Mouse (Mus musculus) hindbrain, embryonic 16.5 days (tissue): ENCODE results near the gene Tmsb4x. TPM values are rescaled to one million over a fixed set of nuclear protein-coding genes. Genes with fewer than 3 reads are reported as not detected.

Source experiments
- ATAC-seq: fragments of 200-750 bp; cut with Nextera tagmentation; 2 replicates; pipeline ENCODE4 v1.8.0; 2017; ENCODE audit warnings: moderate TSS enrichment, moderate library complexity
- H3K27ac ChIP-seq: fragments of 300-500 bp; sonication (generic); 2 replicates; pipeline ENCODE4 v1.5.1; 2014; ENCODE audit warnings: low read depth, mild to moderate bottlenecking, control low read depth, low read length, moderate library complexity
- H3K27me3 ChIP-seq: fragments of 300-500 bp; sonication (generic); replicated peaks from 2 replicates; pipeline ENCODE4 v1.6.1; 2014; ENCODE audit warnings: low read length; ENCODE audit not compliant: control insufficient read depth, insufficient read depth
- H3K36me3 ChIP-seq: fragments of 300-500 bp; sonication (generic); 2 replicates; pipeline ENCODE4 v1.6.1; 2014; ENCODE audit warnings: mild to moderate bottlenecking, low read length, moderate library complexity, mixed read lengths; ENCODE audit not compliant: control insufficient read depth, insufficient read depth
- H3K4me1 ChIP-seq: fragments of 300-500 bp; sonication (generic); 2 replicates; pipeline ENCODE4 v1.6.1; 2014; ENCODE audit warnings: low read depth, low read length; ENCODE audit not compliant: control insufficient read depth, insufficient read depth
- H3K4me2 ChIP-seq: fragments of 300-500 bp; sonication (generic); 2 replicates; pipeline ENCODE4 v1.6.1; 2014; ENCODE audit warnings: mild to moderate bottlenecking, low read length, control low read depth, moderate library complexity
- H3K4me3 ChIP-seq: fragments of 300-500 bp; sonication (generic); 2 replicates; pipeline ENCODE4 v1.5.1; 2014; ENCODE audit warnings: mild to moderate bottlenecking, low read length, control low read depth, moderate library complexity
- H3K9ac ChIP-seq: fragments of 300-500 bp; sonication (generic); 2 replicates; pipeline ENCODE4 v1.6.1; 2014; ENCODE audit warnings: low read depth, mild to moderate bottlenecking, control low read depth, low read length, moderate library complexity
- H3K9me3 ChIP-seq: fragments of 300-500 bp; sonication (generic); 2 replicates; pipeline ENCODE4 v1.6.1; 2014; ENCODE audit warnings: mild to moderate bottlenecking, low read length, moderate library complexity; ENCODE audit not compliant: control insufficient read depth
- WGBS: fragments of 180-500 bp; shearing (Covaris S2); extraction: QIAGEN DNeasy Blood & Tissue Kit; methylation state at CpG from one replicate; pipeline ENCODE4 v1.1.7; 2014; 5-methylcytosine and 5-hydroxymethylcytosine counted together
- polyA plus RNA-seq: library from polyadenylated mRNA; unstranded; fragments of >200 nt; fragmentation: Nextera tagmentation; extraction: Ambion mirVana; gene quantifications from 2 replicates; pipeline ENCODE4 v1.2.1, GENCODE M21; 2015

Tmsb4x gene
- polyA plus RNA-seq, 1 experiment from 2014 or later = 4,892 TPM

DNA sequence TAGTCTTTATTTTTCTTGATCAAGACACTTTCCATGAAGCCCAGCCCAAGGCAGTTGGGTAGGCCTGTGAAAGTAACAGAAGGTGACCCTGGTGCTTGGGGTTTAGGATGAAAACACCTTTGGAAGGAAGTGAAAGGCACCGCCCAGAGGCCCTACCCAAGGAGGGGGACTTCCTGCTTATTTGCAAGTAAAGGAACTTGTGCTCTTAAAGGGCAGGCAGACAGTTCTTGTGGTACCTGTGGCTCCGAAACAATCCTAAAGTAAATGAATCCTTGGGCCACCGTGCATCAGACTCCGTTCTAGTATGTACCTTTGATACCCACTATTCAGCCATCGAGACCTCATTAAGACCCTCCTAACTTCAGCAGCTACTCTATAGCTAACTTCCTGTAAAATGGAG is 17.5 kb upstream of the Tmsb4x start:
- Histone ChIP-seq H3K36me3 (no peaks in the 10 kb centered on the region), H3K27ac (no peak overlapping the region), H3K9me3 (no peaks in the 10 kb centered on the region), H3K4me2 (no peak overlapping the region), H3K4me1 (no peaks in the 10 kb centered on the region), H3K9ac (no peak overlapping the region), H3K4me3 (no peak overlapping the region), H3K27me3 (no peaks in the 10 kb centered on the region)
- WGBS = 91% methylated on average over 5 of the region's 5 CpGs
- no peak for ATAC-seq

DNA sequence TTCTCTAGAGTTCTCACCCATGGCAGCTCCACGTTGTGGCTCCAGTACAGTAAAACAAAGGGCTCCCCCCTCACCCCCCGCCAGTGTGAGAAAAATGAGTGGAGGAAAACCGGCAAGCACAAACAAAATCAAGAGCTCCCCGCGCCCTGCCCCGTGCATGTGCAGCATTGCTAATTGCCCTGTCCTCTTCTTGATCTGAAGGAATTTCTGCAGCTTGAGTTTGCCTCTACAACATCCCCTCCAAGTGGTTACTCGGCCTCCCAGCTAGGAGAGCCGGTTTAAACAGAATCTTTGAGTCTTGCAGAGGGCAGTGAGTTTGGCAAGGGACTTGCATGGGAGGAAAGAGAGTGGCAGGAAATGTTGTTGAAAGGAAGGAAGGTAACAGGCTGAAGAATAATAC is 3.6 kb upstream of the Tmsb4x start:
- peak; percentile 77 for ATAC-seq
- Histone ChIP-seq H3K4me2 (peak overlapping the region; percentile 30), H3K27ac (no peak overlapping the region)

DNA sequence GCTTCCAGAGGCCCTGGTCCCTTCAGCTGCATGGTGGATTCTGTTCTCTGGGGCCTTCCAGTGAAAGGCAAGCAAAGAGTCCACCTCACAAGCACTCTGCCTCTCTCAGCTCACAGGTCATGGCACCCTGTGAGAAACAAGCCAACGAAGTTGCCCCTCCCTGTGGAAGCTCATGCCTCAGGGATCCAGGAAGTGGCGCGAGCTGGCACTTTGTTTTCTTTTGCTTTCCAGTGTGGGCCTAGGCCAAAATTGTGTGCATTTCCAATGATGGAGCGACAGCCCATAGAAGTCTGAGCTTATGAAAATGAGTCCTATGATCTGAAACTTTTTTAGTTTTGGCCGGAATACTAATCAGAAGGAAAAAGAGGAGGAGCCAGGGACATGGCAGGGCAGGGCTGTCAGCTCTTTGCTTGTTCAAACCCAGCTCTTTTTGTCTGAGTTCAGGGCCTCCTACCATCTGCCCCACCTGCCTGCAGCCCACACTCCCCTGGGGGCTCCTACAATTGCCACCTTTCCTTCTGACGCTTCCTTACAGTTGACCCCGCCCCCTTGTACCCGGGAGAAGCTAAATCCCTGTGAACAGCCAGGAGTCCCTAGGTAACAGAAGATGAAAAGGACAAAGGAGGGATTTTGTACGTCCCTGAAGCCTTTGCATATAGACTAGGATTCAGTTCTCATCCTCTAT is 2.9 kb upstream of the Tmsb4x start:
- H3K4me3 ChIP-seq = no peak overlapping the region
- H3K27me3 ChIP-seq = no peaks in the 10 kb centered on the region
- no peak overlapping the region for H3K27ac ChIP-seq
- H3K4me1 ChIP-seq = peaks cover 3% of the 10 kb centered on the region
- H3K36me3 ChIP-seq = no peaks in the 10 kb centered on the region
- 38% methylated on average over 9 of the region's 9 CpGs for WGBS
- ATAC-seq = no peak
- no peaks in the 10 kb centered on the region for H3K9me3 ChIP-seq
- H3K9ac ChIP-seq = no peak overlapping the region
- no peak overlapping the region for H3K4me2 ChIP-seq

More for the DNA sequence above, 3.6 kb upstream of the Tmsb4x start:
- Histone ChIP-seq H3K4me3 (no peak overlapping the region), H3K9ac (no peak overlapping the region), H3K27me3 (no peaks in the 10 kb centered on the region), H3K4me1 (peaks cover 3% of the 10 kb centered on the region), H3K36me3 (no peaks in the 10 kb centered on the region), H3K9me3 (no peaks in the 10 kb centered on the region)
- WGBS = 11% methylated on average over 8 of the region's 8 CpGs

DNA sequence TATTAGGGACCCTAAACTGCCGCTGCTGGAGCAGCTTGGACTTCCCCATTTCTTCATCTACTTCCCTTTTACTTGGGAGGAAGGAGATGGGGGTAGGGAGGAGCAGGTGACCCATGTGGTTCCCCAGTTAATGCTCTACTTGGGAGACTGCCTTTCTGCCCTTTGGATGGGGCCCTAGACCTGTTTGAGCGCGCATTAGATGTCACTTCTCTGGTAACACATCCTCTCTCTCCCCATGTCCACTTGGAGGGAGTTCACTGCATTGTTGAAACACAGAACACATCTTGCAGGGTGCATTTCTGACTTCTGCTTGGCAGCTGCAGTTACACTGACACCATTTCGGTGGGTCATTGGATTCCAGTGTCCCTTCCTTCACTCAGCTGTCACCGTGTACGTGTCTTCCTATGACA is 1.2 kb upstream of the Tmsb4x start:
- H3K9me3 ChIP-seq = no peaks in the 10 kb centered on the region

DNA sequence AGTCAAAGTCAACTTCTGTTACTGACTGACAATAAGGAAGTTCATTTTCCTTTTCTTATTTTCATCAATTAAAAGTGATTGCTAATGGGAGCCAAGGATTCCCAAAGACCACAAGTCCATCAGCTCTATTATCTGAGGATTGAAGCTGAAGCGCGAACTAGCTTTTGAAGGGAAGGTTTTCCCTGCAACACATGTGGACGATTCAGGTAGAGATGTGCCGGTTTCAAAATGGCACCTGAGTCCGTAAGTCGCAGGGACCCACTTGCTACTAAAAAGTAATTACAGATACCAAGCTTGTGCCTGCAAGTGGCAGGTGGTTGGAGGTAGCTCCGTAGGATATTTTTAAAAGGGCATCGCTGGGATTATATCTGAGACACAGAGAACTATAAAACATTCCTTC is 713 bp upstream of the Tmsb4x start:
- WGBS = 39% methylated on average over 8 of the region's 8 CpGs
- Histone ChIP-seq H3K9me3 (no peaks in the 10 kb centered on the region), H3K4me2 (peak overlapping the region; percentile 61), H3K36me3 (no peaks in the 10 kb centered on the region), H3K4me1 (peaks cover 5% of the 10 kb centered on the region), H3K9ac (peak overlapping the region; percentile 83), H3K27ac (peak overlapping the region; percentile 83), H3K27me3 (no peaks in the 10 kb centered on the region), H3K4me3 (peak overlapping the region; percentile 53)
- ATAC-seq = no peak

More for the DNA sequence above, 1.2 kb upstream of the Tmsb4x start:
- Histone ChIP-seq H3K4me2 (peak overlapping the region; percentile 61), H3K27me3 (no peaks in the 10 kb centered on the region), H3K9ac (peak overlapping the region; percentile 83; the same call in 1 of the 2 replicates), H3K4me3 (peak overlapping the region; percentile 53), H3K27ac (peak overlapping the region; percentile 83), H3K4me1 (peaks cover 5% of the 10 kb centered on the region), H3K36me3 (no peaks in the 10 kb centered on the region)
- 42% methylated on average over 6 of the region's 6 CpGs for WGBS
- no peak for ATAC-seq

DNA sequence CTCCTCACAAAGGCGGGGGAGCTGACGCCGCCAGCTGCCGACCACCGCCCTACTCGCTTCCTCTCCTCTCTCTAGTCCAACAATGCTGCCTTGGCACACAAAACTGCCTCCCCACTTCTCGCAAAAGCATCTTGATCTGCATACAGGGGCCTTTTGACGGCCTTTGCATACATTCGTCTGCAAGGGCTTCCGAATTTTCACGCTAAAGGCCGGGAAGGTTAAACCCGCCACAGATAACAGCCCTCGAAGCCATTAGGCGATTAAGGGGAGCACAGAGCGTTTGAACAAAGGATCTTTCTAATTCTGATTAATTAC is 652 bp downstream of the Tmsb4x start:
- Histone ChIP-seq H3K36me3 (no peaks in the 10 kb centered on the region), H3K27ac (peak overlapping the region; percentile 92), H3K4me1 (peaks cover 5% of the 10 kb centered on the region), H3K4me3 (peak overlapping the region; percentile 53), H3K9me3 (no peaks in the 10 kb centered on the region), H3K9ac (peak overlapping the region; percentile 83), H3K27me3 (no peaks in the 10 kb centered on the region; the same call in 1 of the 2 replicates), H3K4me2 (no peak overlapping the region)
- ATAC-seq = no peak
- 15% methylated on average over 16 of the region's 16 CpGs for WGBS

DNA sequence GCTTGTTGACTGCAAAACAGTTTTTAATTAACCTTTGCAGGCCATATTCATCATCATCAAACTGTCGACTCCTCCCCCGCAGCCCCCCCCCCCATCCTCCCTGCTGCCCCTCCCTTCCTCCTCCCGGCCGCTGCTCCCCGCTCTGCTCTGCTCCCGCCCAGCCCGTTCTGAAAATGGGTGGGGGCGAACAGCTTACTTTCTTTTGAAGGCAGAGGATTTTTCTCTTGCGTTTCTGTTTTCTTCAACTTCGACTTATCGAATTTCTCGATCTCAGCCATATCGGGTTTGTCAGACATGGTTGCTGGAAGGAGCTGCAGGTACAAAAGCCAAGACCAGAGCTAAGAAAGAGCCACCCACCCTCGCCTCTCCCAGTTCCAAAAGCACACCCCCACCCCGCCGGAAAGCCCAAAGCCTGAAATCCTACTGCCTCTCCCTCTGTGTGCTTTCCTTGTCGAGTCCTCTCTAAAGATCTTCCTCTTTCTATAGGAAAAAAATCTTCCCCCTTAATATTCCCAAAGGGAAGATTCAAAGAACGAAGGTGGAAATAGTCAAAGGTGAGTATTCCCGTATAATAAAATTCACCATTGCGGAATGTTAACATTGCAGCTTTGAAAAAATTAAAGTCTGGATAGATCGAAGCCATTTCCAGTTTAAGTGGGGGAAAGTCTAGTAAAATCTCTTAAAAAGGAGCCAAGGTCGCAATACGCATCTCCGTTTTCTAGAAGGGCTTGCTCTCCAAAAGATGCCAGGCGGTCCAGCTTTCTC is 1.2 kb downstream of the Tmsb4x start:
- Histone ChIP-seq H3K9me3 (no peaks in the 10 kb centered on the region), H3K4me1 (peaks cover 5% of the 10 kb centered on the region), H3K4me2 (peak overlapping the region; percentile 63), H3K9ac (peak overlapping the region; percentile 83), H3K27me3 (no peaks in the 10 kb centered on the region; the same call in 1 of the 2 replicates), H3K27ac (peak overlapping the region; percentile 92), H3K4me3 (peak overlapping the region; percentile 53), H3K36me3 (no peaks in the 10 kb centered on the region)
- ATAC-seq = no peak; the same call in 1 of the 2 replicates
- WGBS = 20% methylated on average over 24 of the region's 25 CpGs

DNA sequence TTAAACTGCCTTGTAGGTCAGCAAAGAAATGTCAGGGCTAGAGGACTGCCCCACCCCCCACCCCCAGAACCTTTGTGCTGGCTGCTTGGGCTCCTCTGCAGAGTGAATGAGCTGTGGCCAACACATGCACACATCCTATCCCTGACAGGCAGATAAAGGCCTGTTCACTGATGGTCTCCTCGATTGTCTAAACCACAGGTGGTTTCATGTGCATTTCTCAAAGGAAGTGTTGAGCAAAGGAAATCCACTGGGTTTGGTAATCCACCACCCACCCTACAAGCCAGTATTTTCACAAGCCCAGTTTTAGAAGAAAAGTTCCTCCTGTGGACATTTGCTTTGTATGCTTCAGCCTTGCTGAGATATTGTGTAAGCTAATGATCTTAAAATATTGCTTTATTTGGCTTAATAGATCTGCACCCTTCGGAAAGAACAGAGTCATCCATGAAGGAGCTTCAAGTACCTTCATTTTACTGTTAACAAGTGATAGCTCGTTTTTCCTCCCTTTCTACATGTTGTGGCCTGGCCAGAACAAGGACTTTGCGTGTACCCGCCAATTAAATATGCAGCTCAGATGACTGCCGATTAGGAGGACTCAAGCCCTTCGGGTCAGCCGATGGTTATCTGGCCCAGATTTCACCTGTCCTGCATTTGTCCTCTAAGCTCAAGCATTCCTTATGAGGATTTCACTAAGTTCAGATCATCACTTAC is 3.1 kb downstream of the Tmsb4x start:
- Histone ChIP-seq H3K36me3 (no peaks in the 10 kb centered on the region), H3K27me3 (no peaks in the 10 kb centered on the region; the same call in 1 of the 2 replicates), H3K4me2 (peak overlapping the region; percentile 63), H3K4me1 (peaks cover 5% of the 10 kb centered on the region), H3K9me3 (no peaks in the 10 kb centered on the region), H3K27ac (0 out of 2 replicates have a peak overlapping the region, but pooled peaks have one; percentile 17), H3K4me3 (no peak overlapping the region; the same call in 1 of the 2 replicates), H3K9ac (no peak overlapping the region)
- no peak for ATAC-seq
- WGBS = 30% methylated on average over 8 of the region's 8 CpGs

DNA sequence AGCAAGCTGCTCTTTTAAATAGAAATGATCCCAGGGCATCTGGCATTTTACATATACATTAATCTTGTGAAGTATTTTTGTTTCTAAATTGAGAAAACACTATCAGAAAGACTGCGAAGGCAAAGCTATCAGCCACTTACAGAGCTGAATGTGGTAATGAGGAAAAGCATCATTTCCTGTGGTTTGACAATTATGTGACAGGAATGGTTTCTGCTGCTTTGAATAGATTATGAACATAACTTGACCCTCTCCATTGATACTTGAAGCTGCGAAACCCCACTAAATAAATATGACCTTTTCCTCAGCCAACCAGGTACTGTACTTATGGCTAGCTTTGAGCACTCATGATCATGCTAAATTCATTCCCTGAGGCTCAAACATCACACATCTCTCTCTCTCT is 7.8 kb downstream of the Tmsb4x start:
- 0 out of 2 replicates have a peak, but pooled peaks cover 2% of the 10 kb centered on the region for H3K4me1 ChIP-seq
- no peaks in the 10 kb centered on the region; the same call in 1 of the 2 replicates for H3K27me3 ChIP-seq
- no peak overlapping the region for H3K4me2 ChIP-seq
- no peak for ATAC-seq
- H3K4me3 ChIP-seq = no peak overlapping the region
- WGBS = 87% methylated on average over 2 of the region's 2 CpGs
- no peak overlapping the region for H3K27ac ChIP-seq
- H3K9me3 ChIP-seq = no peaks in the 10 kb centered on the region
- no peaks in the 10 kb centered on the region for H3K36me3 ChIP-seq
- no peak overlapping the region for H3K9ac ChIP-seq
